Mouse (Mus musculus): ENCODE measurements around the gene Snx18. TPM values are rescaled to one million over a fixed set of nuclear protein-coding genes. Genes with fewer than 3 reads are reported as not detected.

The Snx18 gene
- polyA plus RNA-seq, 1 experiment from 2014 or later: 6.5 TPM

GRCm38 (mm10) chr13:113549021-113549420 lies 69.3 kb downstream of the Snx18 start:
- H3K9ac ChIP-seq (ENCODE audit: low read depth, low read length): no peak overlapping the region
- 89% methylated on average over 3 of the region's 3 CpGs for WGBS
- no peaks in the 10 kb centered on the region for H3K9me3 ChIP-seq (replicated peaks; ENCODE audit: control insufficient read depth, low read length, poor library complexity, severe bottlenecking)
- no peak for ATAC-seq
- no peaks in the 10 kb centered on the region for H3K27me3 ChIP-seq (ENCODE audit: control insufficient read depth, insufficient read depth, low read depth, low read length)
- H3K4me2 ChIP-seq (ENCODE audit: low read length): no peak overlapping the region
- H3K36me3 ChIP-seq (ENCODE audit: control insufficient read depth, insufficient read depth, low read length): no peaks in the 10 kb centered on the region
- no peak overlapping the region for H3K4me3 ChIP-seq (ENCODE audit: low read depth, low read length)
- H3K4me1 ChIP-seq (ENCODE audit: control insufficient read depth, insufficient read depth, low read length): no peaks in the 10 kb centered on the region
- no peak overlapping the region for H3K27ac ChIP-seq (ENCODE audit: low read length)

- no peak overlapping the region for H3K4me2 ChIP-seq (ENCODE audit: low read length)
- no peaks in the 10 kb centered on the region for H3K9me3 ChIP-seq (replicated peaks; ENCODE audit: control insufficient read depth, low read length, poor library complexity, severe bottlenecking)
- no peak for ATAC-seq
- no peaks in the 10 kb centered on the region for H3K4me1 ChIP-seq (ENCODE audit: control insufficient read depth, insufficient read depth, low read length)
- WGBS: 93% methylated on average over 8 of the region's 8 CpGs
- no peak overlapping the region for H3K4me3 ChIP-seq (ENCODE audit: low read depth, low read length)
- no peaks in the 10 kb centered on the region for H3K27me3 ChIP-seq (ENCODE audit: control insufficient read depth, insufficient read depth, low read depth, low read length)
- H3K9ac ChIP-seq (ENCODE audit: low read depth, low read length): no peak overlapping the region
- H3K27ac ChIP-seq (ENCODE audit: low read length): no peak overlapping the region
- no peaks in the 10 kb centered on the region for H3K36me3 ChIP-seq (ENCODE audit: control insufficient read depth, insufficient read depth, low read length)
Observed at GRCm38 (mm10) chr13:113547807-113548426, 70.4 kb downstream of the Snx18 start.

- no peak for ATAC-seq
- H3K4me1 ChIP-seq (ENCODE audit: control insufficient read depth, insufficient read depth, low read length): no peaks in the 10 kb centered on the region
- no peak overlapping the region for H3K9ac ChIP-seq (ENCODE audit: low read depth, low read length)
- 93% methylated on average over 6 of the region's 6 CpGs for WGBS
- no peak overlapping the region for H3K4me3 ChIP-seq (ENCODE audit: low read depth, low read length)
- H3K27ac ChIP-seq (ENCODE audit: low read length): no peak overlapping the region
- H3K9me3 ChIP-seq (replicated peaks; ENCODE audit: control insufficient read depth, low read length, poor library complexity, severe bottlenecking): no peaks in the 10 kb centered on the region
- no peak overlapping the region for H3K4me2 ChIP-seq (ENCODE audit: low read length)
- no peaks in the 10 kb centered on the region for H3K27me3 ChIP-seq (ENCODE audit: control insufficient read depth, insufficient read depth, low read depth, low read length)
- no peaks in the 10 kb centered on the region for H3K36me3 ChIP-seq (ENCODE audit: control insufficient read depth, insufficient read depth, low read length)
Observed at GRCm38 (mm10) chr13:113542374-113542773, 76.0 kb downstream of the Snx18 start.

Other genes with a start within 250 kb of the Snx18 start
- 0.47 TPM in 1 of 2 replicates, not detected in the other for gene Hspb3, start 45.1 kb upstream of the Snx18 start, polyA plus RNA-seq (2015; fragmentation: Nextera tagmentation; extraction: Ambion mirVana)
- 17.4 and 18.7 TPM in 2 replicates for gene Arl15, start 175.9 kb upstream of the Snx18 start, polyA plus RNA-seq (2015; fragmentation: Nextera tagmentation; extraction: Ambion mirVana)

All from midbrain, embryonic 16.5 days (tissue).